Mouse (Mus musculus) cortical plate, adult 2 months (tissue): ENCODE measurements at regions not wholly inside any gene's neighbourhood (a gene's known extent, or its start where the extent isn't known, plus 50 kb on each side); places are given as distances from the start of the nearest gene placed in this dataset.

ENCODE experiments used
- CTCF ChIP-seq: fragments of 200-500 bp; IDR thresholded peaks from 2 replicates; pipeline ENCODE4 v1.5.1; 2011; ENCODE audit warnings: mild to moderate bottlenecking, control low read depth, low read length; ENCODE audit not compliant: insufficient read depth; ENCODE audit errors: extremely low read depth
- POLR2A ChIP-seq: fragments of 200-500 bp; IDR thresholded peaks from 2 replicates; pipeline ENCODE4 v1.6.1; 2011; ENCODE audit warnings: mild to moderate bottlenecking, low read length, control low read depth; ENCODE audit not compliant: insufficient read depth; ENCODE audit errors: extremely low read depth

GRCm38 (mm10) chr13:97409891-97410525, 169.1 kb downstream of the Enc1 start:
- TF ChIP-seq CTCF: no peak
- TF ChIP-seq POLR2A: no peak
